Mouse (Mus musculus) heart, embryonic 14.5 days (tissue): Measurements from ENCODE around the gene Csf3. TPM values are rescaled to one million over a fixed set of nuclear protein-coding genes. Genes with fewer than 3 reads are reported as not detected.
A peak's percentile ranks its signal among the peaks of the same experiment; 100 is the strongest.
"Not testable (repeated sequence)": the region's sequence is repeated elsewhere in the genome, so short reads cannot be mapped to it uniquely, and the experiment has no call there.

ENCODE experiments used
- ATAC-seq: fragments of 200-750 bp; cut with Nextera tagmentation; 2 replicates; pipeline ENCODE4 v1.8.0; 2017; ENCODE audit warnings: low read depth, moderate TSS enrichment; ENCODE audit not compliant: insufficient number of reproducible peaks, insufficient read depth, low FRiP score
- H3K27ac ChIP-seq, 2 experiments: fragments of 200-500 bp in 1 of 2; fragments of 300-500 bp in 1 of 2; sonication (generic) in 1 of 2; replicated peaks in 1 of 2; 2 replicates each; pipeline ENCODE4 v1.5.1; 2012 to 2014; ENCODE audit warnings: low read depth in 2 of 2, low read length in 2 of 2, control low read depth in 1 of 2, mild to moderate bottlenecking in 1 of 2, mixed read lengths in 1 of 2; ENCODE audit not compliant: control insufficient read depth in 1 of 2, insufficient read depth in 1 of 2
- H3K27me3 ChIP-seq: fragments of 300-500 bp; sonication (generic); 2 replicates; pipeline ENCODE4 v1.6.1; 2014; ENCODE audit warnings: mild to moderate bottlenecking, low read length, control low read depth; ENCODE audit not compliant: control insufficient read depth, insufficient read depth
- H3K36me3 ChIP-seq: fragments of 300-500 bp; sonication (generic); 2 replicates; pipeline ENCODE4 v1.6.1; 2014; ENCODE audit warnings: mild to moderate bottlenecking, control low read depth, low read length, mixed read lengths; ENCODE audit not compliant: control insufficient read depth, insufficient read depth
- H3K4me1 ChIP-seq, 2 experiments: fragments of 200-500 bp in 1 of 2; fragments of 300-500 bp in 1 of 2; sonication (generic) in 1 of 2; 2 replicates each; pipeline ENCODE4 v1.6.1; 2012 to 2014; ENCODE audit warnings: low read length in 2 of 2, control low read depth in 1 of 2, mixed read lengths in 1 of 2; ENCODE audit not compliant: control insufficient read depth in 2 of 2, insufficient read depth in 2 of 2
- H3K4me2 ChIP-seq: fragments of 300-500 bp; sonication (generic); 2 replicates; pipeline ENCODE4 v1.6.1; 2014; ENCODE audit warnings: mild to moderate bottlenecking, low read length
- H3K4me3 ChIP-seq, 2 experiments: fragments of 200-500 bp in 1 of 2; fragments of 300-500 bp in 1 of 2; sonication (generic) in 1 of 2; 2 replicates each; pipeline ENCODE4 v1.5.1; 2012 to 2014; ENCODE audit warnings: low read length in 2 of 2, mild to moderate bottlenecking in 2 of 2, control low read depth in 1 of 2, low read depth in 1 of 2, moderate library complexity in 1 of 2; ENCODE audit not compliant: control insufficient read depth in 1 of 2, insufficient read depth in 1 of 2
- H3K9ac ChIP-seq: fragments of 300-500 bp; sonication (generic); 2 replicates; pipeline ENCODE4 v1.6.1; 2014; ENCODE audit warnings: mild to moderate bottlenecking, low read length
- H3K9me3 ChIP-seq: fragments of 300-500 bp; sonication (generic); 2 replicates; pipeline ENCODE4 v1.6.1; 2016; ENCODE audit warnings: low read length, control low read depth; ENCODE audit not compliant: control insufficient read depth
- WGBS: fragments of 180-500 bp; shearing (Covaris S2); extraction: QIAGEN DNeasy Blood & Tissue Kit; methylation state at CpG from one replicate; pipeline ENCODE4 v1.1.7; 2014; 5-methylcytosine and 5-hydroxymethylcytosine counted together
- polyA plus RNA-seq: library from polyadenylated mRNA; unstranded; fragments of >200 nt; fragmentation: Nextera tagmentation; extraction: Ambion mirVana; gene quantifications from 2 replicates; pipeline ENCODE4 v1.2.1, GENCODE M21; 2014

Csf3 gene
- polyA plus RNA-seq, 1 experiment from 2014 or later: not detected

GRCm38 (mm10) chr11:98734020-98734419, 33.0 kb downstream of the Csf3 start:
- WGBS: 67% methylated on average over 3 of the region's 3 CpGs
- ATAC-seq: no peak
- H3K9me3 ChIP-seq: peaks cover 3% of the 10 kb centered on the region; the same call in 1 of the 2 replicates
- no peak overlapping the region for H3K27ac ChIP-seq
- no peaks in the 10 kb centered on the region for H3K36me3 ChIP-seq
- no peaks in the 10 kb centered on the region for H3K27me3 ChIP-seq
- no peak overlapping the region for H3K4me3 ChIP-seq
- H3K4me1 ChIP-seq: peaks cover 4 to 8% of the 10 kb centered on the region in 2 experiments; a peak in 3 of 4 replicates
- no peak overlapping the region for H3K4me2 ChIP-seq
- H3K9ac ChIP-seq: no peak overlapping the region

DNA sequence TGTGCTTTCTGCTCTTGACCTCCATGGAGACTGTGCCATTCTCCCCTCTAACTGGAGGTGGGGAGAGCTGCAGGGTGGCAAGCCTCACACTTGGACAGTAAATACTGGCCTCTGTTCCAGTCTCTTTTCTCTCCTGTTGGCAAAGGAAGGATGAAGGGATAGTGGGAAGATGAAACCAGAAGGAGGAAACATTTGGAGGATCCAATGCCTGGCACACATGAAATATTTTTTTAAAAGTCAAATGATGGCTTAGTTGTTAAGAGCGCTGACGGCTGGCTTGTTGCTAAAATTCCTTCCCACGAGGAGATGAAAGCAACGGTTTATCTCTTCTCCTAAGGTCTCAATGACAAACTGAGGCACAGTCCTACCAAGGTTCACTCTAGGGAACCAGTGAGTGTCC, 34.0 kb downstream of the Csf3 start:
- no peak for ATAC-seq
- Histone ChIP-seq H3K9ac (no peak overlapping the region), H3K4me1 (peaks cover 7 to 16% of the 10 kb centered on the region in 2 experiments; a peak in 3 of 4 replicates), H3K9me3 (peaks cover 3% of the 10 kb centered on the region; the same call in 1 of the 2 replicates), H3K27me3 (no peaks in the 10 kb centered on the region), H3K27ac (no peak overlapping the region), H3K4me3 (no peak overlapping the region), H3K36me3 (no peaks in the 10 kb centered on the region), H3K4me2 (no peak overlapping the region)
- WGBS: 77% methylated on average over 4 of the region's 4 CpGs

- Histone ChIP-seq H3K4me2 (no peak overlapping the region), H3K36me3 (no peaks in the 10 kb centered on the region), H3K9me3 (peaks cover 3% of the 10 kb centered on the region; the same call in 1 of the 2 replicates), H3K4me3 (no peak overlapping the region), H3K27me3 (no peaks in the 10 kb centered on the region), H3K9ac (no peak overlapping the region), H3K4me1 (peaks cover 9 to 19% of the 10 kb centered on the region in 2 experiments; a peak in 3 of 4 replicates), H3K27ac (no peak overlapping the region)
- 87% methylated on average over 1 of the region's 1 CpGs for WGBS
- no peak for ATAC-seq
Observed at GRCm38 (mm10) chr11:98736176-98736575, 35.1 kb downstream of the Csf3 start.

- not testable (repeated sequence) for H3K27ac ChIP-seq, H3K9me3 ChIP-seq, H3K4me3 ChIP-seq, H3K27me3 ChIP-seq, H3K4me2 ChIP-seq, ATAC-seq, H3K36me3 ChIP-seq, H3K9ac ChIP-seq
- WGBS: 87% methylated on average over 2 of the region's 2 CpGs
- peaks cover 9 to 21% of the 10 kb centered on the region in 2 experiments; a peak in 3 of 4 replicates for H3K4me1 ChIP-seq
Observed at GRCm38 (mm10) chr11:98737220-98737619, 36.2 kb downstream of the Csf3 start.

DNA sequence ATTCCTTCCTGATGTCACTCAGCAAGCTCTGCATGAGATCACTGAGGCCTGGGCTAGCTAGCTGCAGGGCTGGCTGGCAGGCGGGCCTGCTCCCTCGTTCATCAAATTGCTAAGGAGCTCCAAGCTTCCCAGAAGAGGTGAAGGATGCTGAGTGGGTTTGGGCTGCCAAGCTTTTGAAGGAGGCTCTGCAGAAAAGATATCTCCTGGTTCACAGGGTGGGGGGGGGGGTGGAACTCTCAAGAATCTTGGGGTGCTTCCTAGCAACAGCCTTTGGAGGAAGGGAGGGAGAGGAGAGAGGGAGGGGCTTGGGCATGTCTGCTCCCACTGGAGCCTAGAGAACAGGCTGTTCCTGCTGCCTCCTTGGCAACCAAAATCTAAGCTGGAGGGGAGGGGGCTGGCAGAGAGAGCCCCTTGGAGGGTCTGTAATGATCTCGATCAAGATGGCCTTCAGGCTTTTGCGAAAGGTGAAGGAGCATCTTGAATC, 37.4 kb downstream of the Csf3 start:
- H3K4me3 ChIP-seq: no peak overlapping the region
- no peaks in the 10 kb centered on the region for H3K27me3 ChIP-seq
- H3K9ac ChIP-seq: no peak overlapping the region
- no peak for ATAC-seq
- no peaks in the 10 kb centered on the region for H3K36me3 ChIP-seq
- H3K4me1 ChIP-seq: peaks cover 12 to 27% of the 10 kb centered on the region in 2 experiments
- no peak overlapping the region for H3K4me2 ChIP-seq
- 41% methylated on average over 4 of the region's 4 CpGs for WGBS
- H3K27ac ChIP-seq: no peak overlapping the region
- peaks cover 3% of the 10 kb centered on the region; the same call in 1 of the 2 replicates for H3K9me3 ChIP-seq

- no peak overlapping the region for H3K9ac ChIP-seq
- no peak for ATAC-seq
- H3K4me3 ChIP-seq: no peak overlapping the region
- H3K27me3 ChIP-seq: no peaks in the 10 kb centered on the region
- H3K4me2 ChIP-seq: no peak overlapping the region
- no peaks in the 10 kb centered on the region for H3K36me3 ChIP-seq
- 64% methylated on average over 8 of the region's 9 CpGs for WGBS
- peaks cover 3% of the 10 kb centered on the region; the same call in 1 of the 2 replicates for H3K9me3 ChIP-seq
- H3K27ac ChIP-seq: no peak overlapping the region
- peaks cover 16 to 32% of the 10 kb centered on the region in 2 experiments for H3K4me1 ChIP-seq
Observed at GRCm38 (mm10) chr11:98738925-98739324, 37.9 kb downstream of the Csf3 start.

DNA sequence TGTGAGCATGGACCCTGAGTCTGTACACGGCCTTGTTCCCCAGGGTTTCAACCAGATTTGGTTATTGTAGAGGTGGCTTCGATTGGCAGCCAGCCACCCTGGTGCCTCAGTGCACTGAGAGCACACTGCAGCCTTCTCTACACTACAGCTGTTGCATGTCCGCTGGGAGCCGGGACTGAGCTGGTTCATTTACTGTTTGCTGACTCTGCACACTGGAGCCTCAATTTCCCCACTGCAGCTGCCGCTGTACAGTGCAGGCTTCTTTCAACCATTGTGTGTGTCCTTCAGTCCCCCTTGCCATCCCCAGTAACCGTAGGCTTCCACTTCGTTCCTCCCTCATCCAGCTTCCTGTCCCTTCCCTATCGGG, 38.9 kb downstream of the Csf3 start:
- peak overlapping the region; percentile 51 to 93 for H3K4me3 ChIP-seq
- ATAC-seq: no peak
- no peaks in the 10 kb centered on the region for H3K27me3 ChIP-seq
- peak overlapping the region; percentile 73 for H3K4me2 ChIP-seq
- H3K36me3 ChIP-seq: no peaks in the 10 kb centered on the region
- peak overlapping the region; percentile 91 to 98 for H3K27ac ChIP-seq
- WGBS: 8% methylated on average over 8 of the region's 8 CpGs
- peak overlapping the region; percentile 98 for H3K9ac ChIP-seq
- peaks cover 27 to 43% of the 10 kb centered on the region in 2 experiments for H3K4me1 ChIP-seq
- H3K9me3 ChIP-seq: no peaks in the 10 kb centered on the region
